Mouse (Mus musculus) R1 (cell line): Measurements from ENCODE around the gene Baz2a.
"Not testable (repeated sequence)": the region's sequence is repeated elsewhere in the genome, so short reads cannot be mapped to it uniquely, and the experiment has no call there.

Experiments
- DNase-seq: peaks from one replicate; pipeline ENCODE4 v3.0.0-alpha.2; 2018; ENCODE audit warnings: low read depth, low spot score

Baz2a gene

GRCm38 (mm10) chr10:128091564-128092505 lies at the start of gene Baz2a:
TSS of gene Baz2a (plus strand) at chr10:128091577.
- no peak for DNase-seq

GRCm38 (mm10) chr10:128041636-128042035 lies 49.7 kb upstream of the Baz2a start:
- no peak for DNase-seq

GRCm38 (mm10) chr10:128042466-128042865 lies 48.9 kb upstream of the Baz2a start:
- DNase-seq, result no peak

GRCm38 (mm10) chr10:128043041-128043835 lies 48.1 kb upstream of the Baz2a start:
- no peak for DNase-seq

- no peak for DNase-seq
Observed at GRCm38 (mm10) chr10:128048157-128048556, 43.2 kb upstream of the Baz2a start.

- no peak for DNase-seq
Observed at GRCm38 (mm10) chr10:128049741-128050140, 41.6 kb upstream of the Baz2a start.

- no peak for DNase-seq
Observed at GRCm38 (mm10) chr10:128050355-128050754, 41.0 kb upstream of the Baz2a start.

GRCm38 (mm10) chr10:128051589-128051988 lies 39.8 kb upstream of the Baz2a start:
- DNase-seq, result no peak

- DNase-seq, result not testable (repeated sequence)
Observed at GRCm38 (mm10) chr10:128052136-128052535, 39.2 kb upstream of the Baz2a start.

- peak; percentile 60 for DNase-seq
Observed at GRCm38 (mm10) chr10:128053001-128053400, 38.4 kb upstream of the Baz2a start.

GRCm38 (mm10) chr10:128058184-128058583 lies 33.2 kb upstream of the Baz2a start:
- DNase-seq, result no peak

GRCm38 (mm10) chr10:128058601-128059151 lies 32.7 kb upstream of the Baz2a start, which contains the start of gene Ptges3:
TSS of gene Ptges3 (plus strand) at chr10:128058954.
- DNase-seq, result peak; percentile 96

GRCm38 (mm10) chr10:128059207-128059981 lies 32.0 kb upstream of the Baz2a start:
- peak; percentile 67 for DNase-seq

GRCm38 (mm10) chr10:128061109-128061508 lies 30.3 kb upstream of the Baz2a start:
- no peak for DNase-seq

- DNase-seq, result no peak
Observed at GRCm38 (mm10) chr10:128062221-128062989, 29.0 kb upstream of the Baz2a start.

- no peak for DNase-seq
Observed at GRCm38 (mm10) chr10:128066072-128066471, 25.3 kb upstream of the Baz2a start.

GRCm38 (mm10) chr10:128069201-128069600 lies 22.2 kb upstream of the Baz2a start:
- no peak for DNase-seq

GRCm38 (mm10) chr10:128070432-128070831 lies 20.9 kb upstream of the Baz2a start:
- peak; percentile 43 for DNase-seq

- DNase-seq, result not testable (repeated sequence)
Observed at GRCm38 (mm10) chr10:128078269-128078668, 13.1 kb upstream of the Baz2a start.

- DNase-seq, result peak; percentile 62
Observed at GRCm38 (mm10) chr10:128080496-128080895, 10.9 kb upstream of the Baz2a start.
